Mouse (Mus musculus): ENCODE results near the gene Tcte2. TPM values are rescaled to one million over a fixed set of nuclear protein-coding genes. Genes with fewer than 3 reads are reported as not detected.

The Tcte2 gene
- total RNA-seq, 2 experiments from 2014 or later: 12.9 to 15.9 TPM

DNA sequence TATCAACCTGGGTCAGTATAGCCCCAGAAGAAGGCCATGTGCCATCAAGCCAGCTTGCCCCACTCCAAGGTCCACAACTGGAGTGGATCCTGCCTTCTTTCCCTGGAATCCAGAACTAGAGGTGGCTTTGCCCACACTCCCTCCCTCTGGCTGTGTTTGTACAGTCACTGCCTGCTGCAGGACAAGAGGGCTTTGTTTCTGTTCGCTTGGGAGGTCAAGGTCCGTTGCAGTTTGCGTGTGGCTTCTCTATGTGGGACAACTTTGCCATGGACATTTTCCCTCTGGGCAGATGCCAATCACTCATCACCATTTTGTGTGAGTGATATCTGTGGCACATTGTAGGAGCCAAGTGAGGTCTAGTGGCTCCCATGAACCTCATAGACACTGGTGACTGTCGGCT, 89.9 kb downstream of the Tcte2 start:
- intact Hi-C loops (cut with DNase I): no loop called here
- no peak for DNase-seq (ENCODE audit: low spot score in 2 of 2)

- intact Hi-C loops (cut with DNase I): no loop called here
- DNase-seq (ENCODE audit: low spot score in 2 of 2): no peak
Observed at GRCm38 (mm10) chr17:13670227-13670626, 91.4 kb downstream of the Tcte2 start.

DNA sequence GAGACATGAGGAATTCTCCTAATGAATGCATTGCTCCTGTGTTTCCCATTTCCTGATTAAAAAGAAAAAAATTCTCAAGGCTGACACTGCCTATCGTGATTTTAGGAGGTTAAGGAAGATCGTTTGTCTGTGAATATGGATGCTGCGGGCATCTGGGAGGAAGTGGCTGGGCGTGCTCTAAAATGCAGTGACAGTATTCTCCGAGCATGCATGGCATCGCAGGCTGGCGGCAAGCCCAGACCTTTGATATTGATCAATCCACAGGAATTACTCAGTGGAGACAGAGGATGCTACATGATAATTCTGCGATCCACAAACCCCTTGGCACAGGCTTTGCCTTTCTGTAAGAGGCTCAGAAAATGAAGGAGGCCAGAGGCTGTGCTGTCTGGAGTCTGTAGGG, 92.4 kb downstream of the Tcte2 start:
- peak; percentile 50 to 54 for DNase-seq (ENCODE audit: low spot score in 2 of 2)
- intact Hi-C loops (cut with DNase I): no loop called here

GRCm38 (mm10) chr17:13668052-13669015, 93.3 kb downstream of the Tcte2 start:
- peak; percentile 65 to 69 for DNase-seq (ENCODE audit: low spot score in 2 of 2)
- intact Hi-C loops (cut with DNase I): no loop called here

GRCm38 (mm10) chr17:13667006-13667405, 94.6 kb downstream of the Tcte2 start:
- intact Hi-C loops (cut with DNase I): no loop called here
- DNase-seq (ENCODE audit: low spot score in 2 of 2): no peak

- intact Hi-C loops (cut with DNase I): no loop called here
- DNase-seq (ENCODE audit: low spot score in 2 of 2): no peak
Observed at GRCm38 (mm10) chr17:13665731-13666130, 95.9 kb downstream of the Tcte2 start.

DNA sequence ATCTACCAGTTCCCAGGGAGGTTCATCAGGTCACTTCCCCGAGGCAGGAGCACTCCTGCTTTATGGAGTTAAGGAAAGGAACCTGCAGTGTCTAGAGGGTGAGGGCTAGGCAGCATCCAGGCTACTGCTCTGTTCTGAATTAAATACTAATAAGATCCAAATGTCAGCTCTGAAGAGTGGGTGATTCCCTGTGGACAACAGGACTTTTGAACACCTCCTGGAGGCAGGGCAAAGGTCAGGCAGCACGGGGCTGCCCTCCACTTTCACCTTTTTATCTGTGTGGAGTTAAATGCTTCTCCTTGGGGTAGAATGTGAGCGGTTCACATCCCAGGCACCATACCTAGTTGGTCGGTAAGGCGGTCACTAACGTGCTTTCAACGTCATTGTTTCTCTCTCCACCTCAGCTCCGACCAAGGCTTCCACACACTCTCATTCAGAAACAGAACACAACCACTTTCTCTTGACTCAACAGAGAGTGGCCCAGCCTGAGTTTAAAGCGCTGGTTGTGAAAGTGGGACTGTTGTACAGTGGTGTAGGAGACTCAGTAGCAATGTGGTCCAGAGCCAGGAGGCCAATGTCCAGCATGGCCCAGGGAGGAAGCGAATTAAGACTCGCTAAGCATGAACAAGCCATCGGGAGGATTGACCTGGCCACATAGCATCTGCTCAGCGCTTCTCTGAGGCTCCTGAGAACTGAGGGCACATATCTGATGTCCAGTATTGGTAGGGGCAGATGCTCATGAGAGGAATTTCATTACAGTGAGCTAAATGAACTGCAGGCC, 98.0 kb downstream of the Tcte2 start:
- intact Hi-C loops (cut with DNase I): no loop called here

More for the DNA sequence above, 98.0 kb downstream of the Tcte2 start:
- DNase-seq (ENCODE audit: low spot score in 2 of 2): no peak

Other genes starting within 250 kb of the Tcte2 start
- gene Afdn, start 1.3 kb downstream of the Tcte2 start, total RNA-seq (2021): 100 to 1,000 TPM; 120 to 122 TPM
- not detected for gene Gm7168, start 186.5 kb upstream of the Tcte2 start, total RNA-seq (2021)
- not detected for gene Gm7356, start 241.9 kb upstream of the Tcte2 start, total RNA-seq (2021)

Measured in left cerebral cortex, postnatal 14 days (tissue).